Mouse (Mus musculus): Measurements from ENCODE around the gene Eapp. TPM values are rescaled to one million over a fixed set of nuclear protein-coding genes. Genes with fewer than 3 reads are reported as not detected.

Gene Eapp
- polyA plus RNA-seq, 1 experiment from 2014 or later: 59.9 TPM

DNA sequence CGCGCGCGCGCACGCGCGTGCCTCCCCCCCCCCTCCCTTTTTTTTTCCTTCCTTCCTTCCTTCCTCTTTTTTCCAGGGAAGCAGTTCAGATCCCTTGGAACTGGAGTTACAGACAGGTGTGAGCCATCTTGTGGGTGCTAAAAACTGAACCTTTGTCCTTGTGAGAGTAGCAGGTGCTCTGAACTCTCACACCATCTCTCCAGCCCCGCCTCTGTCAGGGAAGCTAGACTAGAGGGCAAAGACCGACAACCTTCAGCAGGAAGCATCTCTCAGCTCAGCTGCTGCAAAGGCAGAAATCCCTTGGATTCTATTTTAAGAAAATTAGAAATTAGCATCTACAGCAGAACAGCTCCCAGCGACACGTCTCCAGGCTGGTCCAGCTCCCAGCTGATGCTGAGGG lies 43.4 kb downstream of the Eapp start:
- no peak for ATAC-seq (ENCODE audit: low FRiP score, low TSS enrichment)
- Histone ChIP-seq H3K4me3 (ENCODE audit: low read length) (no peak overlapping the region), H3K27ac (ENCODE audit: low read depth, low read length) (no peak overlapping the region), H3K9ac (ENCODE audit: low read depth, low read length) (no peak overlapping the region), H3K9me3 (ENCODE audit: control insufficient read depth, low read length) (no peaks in the 10 kb centered on the region), H3K36me3 (ENCODE audit: control insufficient read depth, insufficient read depth, low read length) (peaks cover 6% of the 10 kb centered on the region; the same call in 1 of the 2 replicates), H3K4me2 (replicated peaks; ENCODE audit: low read depth, low read length) (no peak overlapping the region), H3K4me1 (ENCODE audit: control insufficient read depth, insufficient read depth, low read length) (peaks cover 28% of the 10 kb centered on the region; the same call in 1 of the 2 replicates), H3K27me3 (ENCODE audit: control insufficient read depth, insufficient read depth, low read length) (no peaks in the 10 kb centered on the region)
- 84% methylated on average over 12 of the region's 12 CpGs for WGBS

DNA sequence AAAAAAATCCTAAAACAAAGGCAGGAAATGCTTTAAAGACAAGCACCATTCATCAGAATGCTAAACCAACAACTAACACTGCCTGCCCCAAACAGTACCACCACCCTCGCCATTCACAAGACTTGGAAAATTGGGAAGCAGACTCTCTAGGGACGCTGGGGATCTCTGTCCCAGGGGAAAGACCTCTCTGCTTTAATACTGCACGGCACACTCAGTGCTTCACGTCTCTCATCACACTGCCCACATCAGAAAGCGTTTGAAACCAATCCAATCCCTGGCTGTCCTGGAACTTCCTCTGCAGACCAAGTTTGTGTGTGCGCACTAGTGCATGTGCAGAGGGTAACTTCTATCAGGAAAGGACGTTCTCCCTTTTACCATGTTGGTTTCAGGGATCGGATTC lies 43.9 kb downstream of the Eapp start:
- Histone ChIP-seq H3K4me1 (ENCODE audit: control insufficient read depth, insufficient read depth, low read length) (peaks cover 25% of the 10 kb centered on the region; the same call in 1 of the 2 replicates), H3K9ac (ENCODE audit: low read depth, low read length) (no peak overlapping the region), H3K9me3 (ENCODE audit: control insufficient read depth, low read length) (no peaks in the 10 kb centered on the region), H3K36me3 (ENCODE audit: control insufficient read depth, insufficient read depth, low read length) (peaks cover 6% of the 10 kb centered on the region), H3K4me2 (replicated peaks; ENCODE audit: low read depth, low read length) (no peak overlapping the region; the same call in 1 of the 2 replicates), H3K27me3 (ENCODE audit: control insufficient read depth, insufficient read depth, low read length) (no peaks in the 10 kb centered on the region), H3K4me3 (ENCODE audit: low read length) (no peak overlapping the region), H3K27ac (ENCODE audit: low read depth, low read length) (0 out of 2 replicates have a peak overlapping the region, but pooled peaks have one; percentile 51)
- ATAC-seq (ENCODE audit: low FRiP score, low TSS enrichment): no peak
- WGBS: 69% methylated on average over 8 of the region's 8 CpGs

DNA sequence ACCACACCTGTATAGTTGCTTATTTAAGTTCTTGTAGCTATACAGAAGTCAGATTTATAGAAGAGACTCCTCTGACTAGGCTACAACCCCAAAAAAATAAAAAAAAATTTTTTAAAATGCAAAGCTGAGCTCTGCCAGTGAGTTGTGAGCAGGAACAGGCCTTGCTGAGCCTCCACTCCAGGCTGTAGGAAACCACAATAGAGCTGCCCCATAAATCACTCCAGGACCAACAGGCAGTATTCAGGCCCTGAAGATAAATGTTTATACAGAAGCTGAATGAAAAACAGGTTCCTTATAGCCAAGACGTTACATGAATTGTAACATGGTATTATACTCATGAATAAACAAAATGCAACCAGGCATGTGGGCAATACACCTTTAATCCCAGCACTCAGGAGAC lies 44.5 kb downstream of the Eapp start:
- no peak overlapping the region for H3K27ac ChIP-seq (ENCODE audit: low read depth, low read length)
- no peak overlapping the region for H3K9ac ChIP-seq (ENCODE audit: low read depth, low read length)
- no peak for ATAC-seq (ENCODE audit: low FRiP score, low TSS enrichment)
- no peaks in the 10 kb centered on the region for H3K9me3 ChIP-seq (ENCODE audit: control insufficient read depth, low read length)
- H3K4me3 ChIP-seq (ENCODE audit: low read length): no peak overlapping the region
- no peaks in the 10 kb centered on the region for H3K27me3 ChIP-seq (ENCODE audit: control insufficient read depth, insufficient read depth, low read length)
- H3K4me2 ChIP-seq (replicated peaks; ENCODE audit: low read depth, low read length): no peak overlapping the region
- peaks cover 25% of the 10 kb centered on the region; the same call in 1 of the 2 replicates for H3K4me1 ChIP-seq (ENCODE audit: control insufficient read depth, insufficient read depth, low read length)
- H3K36me3 ChIP-seq (ENCODE audit: control insufficient read depth, insufficient read depth, low read length): peaks cover 8% of the 10 kb centered on the region
- WGBS: 19% methylated on average over 1 of the region's 1 CpGs

DNA sequence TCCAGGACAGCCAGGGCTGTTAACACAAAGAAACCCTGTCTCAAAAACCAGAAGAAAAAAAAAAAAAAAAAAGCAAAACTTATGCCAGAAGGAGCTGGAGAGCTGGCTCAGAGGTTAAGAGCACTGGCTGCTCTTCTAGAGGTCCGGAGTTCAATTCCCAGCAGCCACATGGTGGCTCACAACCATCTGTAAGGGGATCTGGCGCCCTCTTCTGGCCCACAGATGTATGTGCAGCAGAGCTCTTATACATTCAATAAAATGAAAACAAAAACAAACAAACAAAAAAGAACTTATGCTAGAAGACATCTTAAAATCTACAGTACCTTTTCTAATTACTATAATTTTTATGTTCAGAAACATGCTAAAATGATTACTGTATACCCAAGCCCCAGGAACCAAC lies 50.8 kb downstream of the Eapp start:
- H3K4me2 ChIP-seq (replicated peaks; ENCODE audit: low read depth, low read length): no peak overlapping the region
- 83% methylated on average over 2 of the region's 2 CpGs for WGBS
- no peak for ATAC-seq (ENCODE audit: low FRiP score, low TSS enrichment)

DNA sequence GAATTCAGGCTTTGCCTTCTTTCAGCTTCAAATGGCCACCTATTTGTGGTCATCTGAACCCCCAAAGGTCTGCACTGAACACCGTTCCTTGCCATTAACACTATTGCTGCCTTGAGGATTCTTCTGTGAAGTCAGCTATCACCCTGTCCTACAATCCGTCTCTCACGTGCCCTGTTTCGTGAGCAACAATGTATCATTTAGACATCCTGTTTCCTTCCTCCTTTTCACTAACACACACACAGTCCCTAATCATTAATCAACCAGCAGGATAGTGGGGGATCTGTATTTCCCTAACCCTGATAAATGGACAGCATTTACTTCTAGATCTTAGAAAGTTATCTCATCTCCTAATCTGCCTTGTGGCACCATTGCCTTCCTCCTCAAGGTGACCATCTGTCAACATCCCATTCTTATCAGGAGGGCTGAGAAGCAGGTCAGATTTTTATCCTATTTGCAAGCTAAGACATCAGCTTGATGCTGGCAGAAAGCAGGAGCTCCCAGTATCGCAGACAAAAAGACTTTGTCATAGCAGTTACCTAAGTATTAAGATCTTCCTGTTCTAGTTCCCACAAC lies 52.3 kb downstream of the Eapp start:
- H3K9me3 ChIP-seq (ENCODE audit: control insufficient read depth, low read length): no peaks in the 10 kb centered on the region
- H3K4me1 ChIP-seq (ENCODE audit: control insufficient read depth, insufficient read depth, low read length): 0 out of 2 replicates have a peak, but pooled peaks cover 2% of the 10 kb centered on the region
- WGBS: 39% methylated on average over 5 of the region's 5 CpGs
- H3K9ac ChIP-seq (ENCODE audit: low read depth, low read length): no peak overlapping the region
- H3K27ac ChIP-seq (ENCODE audit: low read depth, low read length): no peak overlapping the region
- no peak overlapping the region for H3K4me3 ChIP-seq (ENCODE audit: low read length)
- H3K27me3 ChIP-seq (ENCODE audit: control insufficient read depth, insufficient read depth, low read length): no peaks in the 10 kb centered on the region
- H3K4me2 ChIP-seq (replicated peaks; ENCODE audit: low read depth, low read length): no peak overlapping the region
- H3K36me3 ChIP-seq (ENCODE audit: control insufficient read depth, insufficient read depth, low read length): peaks cover 2% of the 10 kb centered on the region
- no peak for ATAC-seq (ENCODE audit: low FRiP score, low TSS enrichment)

More for the DNA sequence above, 50.8 kb downstream of the Eapp start:
- H3K4me3 ChIP-seq (ENCODE audit: low read length): no peak overlapping the region
- H3K4me1 ChIP-seq (ENCODE audit: control insufficient read depth, insufficient read depth, low read length): 0 out of 2 replicates have a peak, but pooled peaks cover 2% of the 10 kb centered on the region
- no peaks in the 10 kb centered on the region for H3K27me3 ChIP-seq (ENCODE audit: control insufficient read depth, insufficient read depth, low read length)
- H3K27ac ChIP-seq (ENCODE audit: low read depth, low read length): no peak overlapping the region
- no peaks in the 10 kb centered on the region for H3K9me3 ChIP-seq (ENCODE audit: control insufficient read depth, low read length)
- peaks cover 2% of the 10 kb centered on the region for H3K36me3 ChIP-seq (ENCODE audit: control insufficient read depth, insufficient read depth, low read length)
- H3K9ac ChIP-seq (ENCODE audit: low read depth, low read length): no peak overlapping the region

DNA sequence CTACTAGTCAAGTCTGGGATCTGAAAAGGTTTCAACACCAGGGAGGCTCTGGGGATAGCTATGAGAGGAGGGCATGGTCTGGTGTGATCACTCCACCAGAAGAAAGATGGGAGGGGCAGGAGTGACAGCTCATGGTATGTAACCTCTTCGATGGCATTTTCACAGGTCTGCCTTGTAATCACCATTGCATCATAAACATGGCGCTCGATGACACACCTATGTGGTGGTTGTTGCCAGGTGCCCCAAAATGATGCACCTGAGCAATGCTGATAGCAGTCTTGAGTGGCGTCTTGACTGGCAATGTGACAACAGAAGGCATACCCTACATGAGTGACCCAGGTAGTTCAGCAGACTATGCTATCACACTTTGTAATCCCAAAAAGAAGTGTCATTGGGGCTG lies 54.3 kb downstream of the Eapp start:
- H3K27me3 ChIP-seq (ENCODE audit: control insufficient read depth, insufficient read depth, low read length): no peaks in the 10 kb centered on the region
- H3K4me3 ChIP-seq (ENCODE audit: low read length): no peak overlapping the region
- 93% methylated on average over 4 of the region's 4 CpGs for WGBS
- H3K4me1 ChIP-seq (ENCODE audit: control insufficient read depth, insufficient read depth, low read length): 0 out of 2 replicates have a peak, but pooled peaks cover 2% of the 10 kb centered on the region
- no peaks in the 10 kb centered on the region for H3K9me3 ChIP-seq (ENCODE audit: control insufficient read depth, low read length)
- H3K4me2 ChIP-seq (replicated peaks; ENCODE audit: low read depth, low read length): no peak overlapping the region
- no peak overlapping the region for H3K27ac ChIP-seq (ENCODE audit: low read depth, low read length)
- no peaks in the 10 kb centered on the region; the same call in 1 of the 2 replicates for H3K36me3 ChIP-seq (ENCODE audit: control insufficient read depth, insufficient read depth, low read length)
- no peak for ATAC-seq (ENCODE audit: low FRiP score, low TSS enrichment)
- H3K9ac ChIP-seq (ENCODE audit: low read depth, low read length): no peak overlapping the region

DNA sequence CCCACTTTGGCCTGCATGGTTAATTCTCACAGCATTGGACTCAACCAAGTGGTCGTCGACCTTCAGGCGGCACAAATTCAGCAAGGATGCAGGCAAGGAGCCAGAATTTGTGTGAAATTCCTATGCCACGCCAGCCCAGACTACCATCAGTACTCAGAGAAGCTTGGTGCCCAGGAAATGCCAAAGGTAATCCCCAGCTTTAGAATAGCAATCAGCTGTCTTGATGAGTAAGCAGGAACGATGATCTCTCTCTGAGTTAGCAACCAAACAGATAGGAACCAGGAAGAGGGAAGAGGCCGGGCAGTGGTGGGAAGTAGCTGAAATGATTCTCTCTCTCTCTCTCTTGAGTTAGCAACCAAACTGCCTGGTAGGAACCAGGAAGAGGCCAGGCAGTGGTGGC lies 55.4 kb downstream of the Eapp start:
- H3K9ac ChIP-seq (ENCODE audit: low read depth, low read length): no peak overlapping the region
- no peak overlapping the region for H3K27ac ChIP-seq (ENCODE audit: low read depth, low read length)
- no peak overlapping the region for H3K4me2 ChIP-seq (replicated peaks; ENCODE audit: low read depth, low read length)
- no peak for ATAC-seq (ENCODE audit: low FRiP score, low TSS enrichment)
- H3K27me3 ChIP-seq (ENCODE audit: control insufficient read depth, insufficient read depth, low read length): no peaks in the 10 kb centered on the region
- no peaks in the 10 kb centered on the region for H3K36me3 ChIP-seq (ENCODE audit: control insufficient read depth, insufficient read depth, low read length)
- H3K4me3 ChIP-seq (ENCODE audit: low read length): no peak overlapping the region
- H3K4me1 ChIP-seq (ENCODE audit: control insufficient read depth, insufficient read depth, low read length): 0 out of 2 replicates have a peak, but pooled peaks cover 2% of the 10 kb centered on the region
- 89% methylated on average over 6 of the region's 6 CpGs for WGBS
- no peaks in the 10 kb centered on the region for H3K9me3 ChIP-seq (ENCODE audit: control insufficient read depth, low read length)

DNA sequence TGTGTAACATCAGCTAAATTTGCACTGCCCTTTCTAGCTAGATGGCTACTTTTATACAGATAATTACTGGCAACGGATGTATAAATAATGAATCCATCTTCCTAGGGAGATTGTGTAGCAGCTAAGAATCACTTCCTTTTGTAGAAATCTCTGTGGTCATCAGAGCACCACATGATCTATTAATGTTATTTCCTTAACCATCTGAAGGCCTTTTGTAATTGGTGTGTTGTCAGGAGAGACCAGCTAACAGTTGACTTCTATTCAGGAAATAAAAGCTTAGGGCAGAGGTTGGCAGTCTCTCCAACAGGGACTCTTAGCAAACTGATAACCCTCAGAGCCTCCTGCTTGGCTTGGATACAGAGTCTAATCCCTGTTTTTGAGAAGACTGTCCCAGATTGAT lies 58.7 kb downstream of the Eapp start:
- ATAC-seq (ENCODE audit: low FRiP score, low TSS enrichment): no peak
- Histone ChIP-seq H3K9ac (ENCODE audit: low read depth, low read length) (no peak overlapping the region), H3K36me3 (ENCODE audit: control insufficient read depth, insufficient read depth, low read length) (no peaks in the 10 kb centered on the region), H3K4me3 (ENCODE audit: low read length) (no peak overlapping the region), H3K9me3 (ENCODE audit: control insufficient read depth, low read length) (no peaks in the 10 kb centered on the region), H3K4me1 (ENCODE audit: control insufficient read depth, insufficient read depth, low read length) (no peaks in the 10 kb centered on the region), H3K27me3 (ENCODE audit: control insufficient read depth, insufficient read depth, low read length) (no peaks in the 10 kb centered on the region), H3K4me2 (replicated peaks; ENCODE audit: low read depth, low read length) (no peak overlapping the region), H3K27ac (ENCODE audit: low read depth, low read length) (no peak overlapping the region)
- 83% methylated on average over 1 of the region's 1 CpGs for WGBS

DNA sequence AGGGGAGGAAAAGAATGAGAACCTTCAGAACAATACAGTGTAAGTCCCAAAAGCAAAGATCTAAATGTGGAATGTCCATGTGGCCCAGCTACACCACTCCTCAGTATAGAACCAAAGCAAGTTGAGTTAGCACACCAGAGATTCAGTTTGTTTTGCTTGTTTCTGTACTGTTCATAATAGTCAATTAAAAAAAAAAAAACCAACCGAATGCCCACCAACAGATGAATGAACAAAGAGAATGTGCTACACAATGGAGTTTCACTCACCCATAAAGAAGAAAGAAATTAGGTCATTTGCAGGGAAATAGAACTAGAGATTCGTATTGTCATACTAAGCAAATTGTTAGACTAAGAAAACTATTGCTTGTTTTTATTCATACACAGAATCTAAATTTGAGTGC lies 63.6 kb downstream of the Eapp start:
- H3K9me3 ChIP-seq (ENCODE audit: control insufficient read depth, low read length): no peaks in the 10 kb centered on the region
- no peaks in the 10 kb centered on the region for H3K36me3 ChIP-seq (ENCODE audit: control insufficient read depth, insufficient read depth, low read length)
- H3K4me2 ChIP-seq (replicated peaks; ENCODE audit: low read depth, low read length): no peak overlapping the region
- no peak overlapping the region for H3K4me3 ChIP-seq (ENCODE audit: low read length)
- H3K4me1 ChIP-seq (ENCODE audit: control insufficient read depth, insufficient read depth, low read length): no peaks in the 10 kb centered on the region
- no peaks in the 10 kb centered on the region for H3K27me3 ChIP-seq (ENCODE audit: control insufficient read depth, insufficient read depth, low read length)
- WGBS: 80% methylated on average over 2 of the region's 2 CpGs
- H3K27ac ChIP-seq (ENCODE audit: low read depth, low read length): no peak overlapping the region
- H3K9ac ChIP-seq (ENCODE audit: low read depth, low read length): no peak overlapping the region
- ATAC-seq (ENCODE audit: low FRiP score, low TSS enrichment): no peak
